In genomic region chr3:9110741-9111140, GRCm38 (mm10) we compare ENCODE assay signal across 19 mouse cellular contexts.
DNase-seq lines count a peak whose midpoint lies in the region; ATAC-seq and TF ChIP-seq lines count a peak whose summit lies in the region.
"Had no signal": no experiment of that assay in that cellular context is flagged by ENCODE, and none has a peak within 500 bp of the region (broad histone marks: within the 10 kb centered on the region; RNA-seq: fewer than 3 reads in every experiment).

No protein-coding gene starts in this region.

- no peaks in the 10 kb centered on the region for H3K4me1 ChIP-seq in liver, embryonic 11.5 days (replicated peaks; ENCODE audit: control insufficient read depth, insufficient read depth, low read length)
- peaks cover 10% of the 10 kb centered on the region for H3K4me1 ChIP-seq in intestine, embryonic 15.5 days (replicated peaks)
- peaks cover 11% of the 10 kb centered on the region for H3K4me1 ChIP-seq in kidney, postnatal 0 days (replicated peaks; ENCODE audit: insufficient read depth, low read length)
- H3K4me1 ChIP-seq in forebrain, embryonic 12.5 days: no peaks in the 10 kb centered on the region
- H3K4me1 ChIP-seq in hindbrain, embryonic 12.5 days: no peaks in the 10 kb centered on the region
- H3K4me1 ChIP-seq: embryonic facial prominence, embryonic 12.5 days; midbrain, embryonic 15.5 days had no signal

- H3K36me3 ChIP-seq in liver, embryonic 11.5 days (ENCODE audit: control insufficient read depth, insufficient read depth, low read length): no peaks in the 10 kb centered on the region
- H3K36me3 ChIP-seq in intestine, embryonic 15.5 days: no peaks in the 10 kb centered on the region
- H3K36me3 ChIP-seq in kidney, postnatal 0 days (ENCODE audit: insufficient read depth, low read length): no peaks in the 10 kb centered on the region
- H3K36me3 ChIP-seq in forebrain, embryonic 12.5 days (replicated peaks): no peaks in the 10 kb centered on the region
- no peaks in the 10 kb centered on the region for H3K36me3 ChIP-seq in hindbrain, embryonic 12.5 days
- H3K36me3 ChIP-seq: embryonic facial prominence, embryonic 12.5 days; liver, embryonic 12.5 days; midbrain, embryonic 15.5 days had no signal

- DNase-seq in liver (peak; percentile 24), MN1 (ENCODE audit: low spot score) (no peak)
- DNase-seq in liver, embryonic 11.5 days (ENCODE audit: low spot score): no peak
- peak; percentile 74 for DNase-seq in kidney, postnatal 0 days (ENCODE audit: low spot score)
- no peak for DNase-seq in urinary bladder, postnatal 4 days (ENCODE audit: low spot score in 2 of 2)
- DNase-seq: cerebellum, adult 8-10 months; gastrocnemius, postnatal 25 days; heart, postnatal 10 days; right cerebral cortex, postnatal 14 days; thymus, adult 18-20 months had no signal

- no peak overlapping the region for H3K4me3 ChIP-seq in liver, embryonic 11.5 days (ENCODE audit: low read depth, low read length)
- no peak overlapping the region for H3K4me3 ChIP-seq in intestine, embryonic 15.5 days (replicated peaks)
- no peak overlapping the region for H3K4me3 ChIP-seq in kidney, postnatal 0 days (replicated peaks; ENCODE audit: low read depth, low read length)
- H3K4me3 ChIP-seq in forebrain, embryonic 12.5 days (replicated peaks): no peak overlapping the region
- no peak overlapping the region for H3K4me3 ChIP-seq in hindbrain, embryonic 12.5 days
- H3K4me3 ChIP-seq: embryonic facial prominence, embryonic 12.5 days; left cerebral cortex, adult 2 months; liver, embryonic 12.5 days; midbrain, embryonic 15.5 days had no signal

- H3K27me3 ChIP-seq in liver, embryonic 11.5 days (replicated peaks; ENCODE audit: control insufficient read depth, insufficient read depth, low read length): no peaks in the 10 kb centered on the region
- H3K27me3 ChIP-seq in intestine, embryonic 15.5 days (replicated peaks): no peaks in the 10 kb centered on the region
- H3K27me3 ChIP-seq in kidney, postnatal 0 days (ENCODE audit: insufficient read depth, low read length): no peaks in the 10 kb centered on the region
- 0 out of 2 replicates have a peak, but pooled peaks cover 3% of the 10 kb centered on the region for H3K27me3 ChIP-seq in forebrain, embryonic 12.5 days
- no peaks in the 10 kb centered on the region for H3K27me3 ChIP-seq in hindbrain, embryonic 12.5 days
- H3K27me3 ChIP-seq: embryonic facial prominence, embryonic 12.5 days; liver, embryonic 12.5 days; midbrain, embryonic 15.5 days had no signal

- H3K9ac ChIP-seq in liver, embryonic 11.5 days (ENCODE audit: low read depth, low read length): no peak overlapping the region
- H3K9ac ChIP-seq in intestine, embryonic 15.5 days: no peak overlapping the region
- no peak overlapping the region for H3K9ac ChIP-seq in kidney, postnatal 0 days (ENCODE audit: low read depth, low read length)
- no peak overlapping the region for H3K9ac ChIP-seq in forebrain, embryonic 12.5 days
- H3K9ac ChIP-seq in hindbrain, embryonic 12.5 days: no peak overlapping the region
- H3K9ac ChIP-seq: embryonic facial prominence, embryonic 12.5 days; liver, embryonic 12.5 days; midbrain, embryonic 15.5 days had no signal

- H3K4me2 ChIP-seq in liver, embryonic 11.5 days: no peak overlapping the region
- H3K4me2 ChIP-seq in intestine, embryonic 15.5 days (replicated peaks): 0 out of 2 replicates have a peak overlapping the region, but pooled peaks have one; percentile 4
- no peak overlapping the region for H3K4me2 ChIP-seq in kidney, postnatal 0 days (ENCODE audit: low read length)
- no peak overlapping the region for H3K4me2 ChIP-seq in forebrain, embryonic 12.5 days
- H3K4me2 ChIP-seq in hindbrain, embryonic 12.5 days (replicated peaks): no peak overlapping the region
- H3K4me2 ChIP-seq: embryonic facial prominence, embryonic 12.5 days; liver, embryonic 12.5 days; midbrain, embryonic 15.5 days had no signal

- no peak for ATAC-seq in liver, embryonic 11.5 days (replicated peaks; ENCODE audit: low FRiP score)
- peak; percentile 60 for ATAC-seq in intestine, embryonic 15.5 days
- peak; percentile 79 for ATAC-seq in kidney, postnatal 0 days (replicated peaks; ENCODE audit: low FRiP score, low read depth)
- ATAC-seq in forebrain, embryonic 12.5 days (ENCODE audit: low FRiP score): no peak
- ATAC-seq in hindbrain, embryonic 12.5 days (ENCODE audit: low FRiP score): no peak
- ATAC-seq: inflammation-experienced regulatory T-cells, adult 6 months; liver, embryonic 12.5 days; lung, postnatal 0 days; midbrain, embryonic 15.5 days had no signal

- TF ChIP-seq CTCF in kidney, postnatal 0 days (IDR thresholded peaks at IDR 0.05; ENCODE audit: low read depth): no peak

- H3K27ac ChIP-seq in liver, embryonic 11.5 days (ENCODE audit: low read depth, low read length): no peak overlapping the region
- H3K27ac ChIP-seq in intestine, embryonic 15.5 days: no peak overlapping the region
- peak overlapping the region; percentile 81 for H3K27ac ChIP-seq in kidney, postnatal 0 days
- no peak overlapping the region for H3K27ac ChIP-seq in forebrain, embryonic 12.5 days
- no peak overlapping the region for H3K27ac ChIP-seq in hindbrain, embryonic 12.5 days
- H3K27ac ChIP-seq: embryonic facial prominence, embryonic 12.5 days; left cerebral cortex, adult 2 months; liver, embryonic 12.5 days; midbrain, embryonic 15.5 days had no signal

- 36% methylated on average over 11 of the region's 11 CpGs for WGBS in liver, embryonic 11.5 days
- 23% methylated on average over 11 of the region's 11 CpGs for WGBS in intestine, embryonic 15.5 days
- 14% methylated on average over 11 of the region's 11 CpGs for WGBS in kidney, postnatal 0 days
- WGBS in forebrain, embryonic 12.5 days: 37% methylated on average over 11 of the region's 11 CpGs
- WGBS in hindbrain, embryonic 12.5 days: 42% methylated on average over 11 of the region's 11 CpGs

- H3K9me3 ChIP-seq in liver, embryonic 11.5 days (ENCODE audit: control insufficient read depth, low read length): no peaks in the 10 kb centered on the region
- H3K9me3 ChIP-seq in intestine, embryonic 15.5 days: no peaks in the 10 kb centered on the region
- no peaks in the 10 kb centered on the region for H3K9me3 ChIP-seq in kidney, postnatal 0 days (replicated peaks; ENCODE audit: low read length)
- H3K9me3 ChIP-seq in forebrain, embryonic 12.5 days: no peaks in the 10 kb centered on the region
- no peaks in the 10 kb centered on the region for H3K9me3 ChIP-seq in hindbrain, embryonic 12.5 days (replicated peaks)
- H3K9me3 ChIP-seq: embryonic facial prominence, embryonic 12.5 days; liver, embryonic 12.5 days; midbrain, embryonic 15.5 days had no signal

Comparison
In these comparisons a context has a peak if more than half of its experiments do, and no peak if none do; other contexts are left out.
1. DNase-seq: peak in liver (single experiment) and kidney, postnatal 0 days (single experiment); none in liver, embryonic 11.5 days (single experiment), urinary bladder, postnatal 4 days (0 of 2) and MN1 (single experiment).
2. ATAC-seq: peak in intestine, embryonic 15.5 days (single experiment) and kidney, postnatal 0 days (single experiment); none in liver, embryonic 11.5 days (single experiment), forebrain, embryonic 12.5 days (single experiment) and hindbrain, embryonic 12.5 days (single experiment).